Mouse (Mus musculus): ENCODE data around the gene Gm9844. TPM values are rescaled to one million over a fixed set of nuclear protein-coding genes. Genes with fewer than 3 reads are reported as not detected.

Gene Gm9844
- polyA plus RNA-seq, 1 experiment = 6.4 TPM

GRCm38 (mm10) chr7:24904936-24905335 is 42.9 kb downstream of the Gm9844 start:
- DNase-seq = peak; percentile 73 to 75
- TF ChIP-seq CTCF (IDR thresholded peaks at IDR 0.05; ENCODE audit: borderline replicate concordance, insufficient read depth, low read depth, low read length) (peak; percentile 72), POLR2A (IDR thresholded peaks at IDR 0.05; ENCODE audit: borderline replicate concordance, insufficient read depth, low read length) (no peak)
- WGBS = 8% methylated on average over 3 of the region's 3 CpGs
- no peak overlapping the region for H3K27ac ChIP-seq (ENCODE audit: insufficient read depth, low read length)
- no peaks in the 10 kb centered on the region for H3K27me3 ChIP-seq (ENCODE audit: control insufficient read depth, insufficient read depth, low read length)
- peaks cover 3% of the 10 kb centered on the region; the same call in 1 of the 2 replicates for H3K4me1 ChIP-seq (ENCODE audit: control insufficient read depth, insufficient read depth, low read length)
- peak overlapping the region; percentile 86 for H3K4me3 ChIP-seq (replicated peaks; ENCODE audit: insufficient read depth, low read depth, low read length)

- 36% methylated on average over 6 of the region's 6 CpGs for WGBS
- TF ChIP-seq POLR2A (IDR thresholded peaks at IDR 0.05; ENCODE audit: borderline replicate concordance, insufficient read depth, low read length) (no peak), CTCF (IDR thresholded peaks at IDR 0.05; ENCODE audit: borderline replicate concordance, insufficient read depth, low read depth, low read length) (no peak)
- DNase-seq = no peak
- no peak overlapping the region for H3K27ac ChIP-seq (ENCODE audit: insufficient read depth, low read length)
- H3K27me3 ChIP-seq (ENCODE audit: control insufficient read depth, insufficient read depth, low read length) = no peaks in the 10 kb centered on the region
- H3K4me1 ChIP-seq (ENCODE audit: control insufficient read depth, insufficient read depth, low read length) = peaks cover 3% of the 10 kb centered on the region; the same call in 1 of the 2 replicates
- no peak overlapping the region for H3K4me3 ChIP-seq (replicated peaks; ENCODE audit: insufficient read depth, low read depth, low read length)
Measured at GRCm38 (mm10) chr7:24906551-24906950, 44.5 kb downstream of the Gm9844 start.

GRCm38 (mm10) chr7:24907211-24907748 is 45.3 kb downstream of the Gm9844 start:
- Histone ChIP-seq H3K4me1 (ENCODE audit: control insufficient read depth, insufficient read depth, low read length) (peaks cover 3% of the 10 kb centered on the region; the same call in 1 of the 2 replicates), H3K4me3 (replicated peaks; ENCODE audit: insufficient read depth, low read depth, low read length) (no peak overlapping the region), H3K27ac (ENCODE audit: insufficient read depth, low read length) (no peak overlapping the region), H3K27me3 (ENCODE audit: control insufficient read depth, insufficient read depth, low read length) (no peaks in the 10 kb centered on the region)
- WGBS = 59% methylated on average over 13 of the region's 13 CpGs
- no peak for DNase-seq
- TF ChIP-seq CTCF (IDR thresholded peaks at IDR 0.05; ENCODE audit: borderline replicate concordance, insufficient read depth, low read depth, low read length) (no peak), POLR2A (IDR thresholded peaks at IDR 0.05; ENCODE audit: borderline replicate concordance, insufficient read depth, low read length) (no peak)

Other genes starting within 250 kb of the Gm9844 start
- 0.08 TPM in 1 of 2 replicates, not detected in the other for gene Lypd3, start 225.7 kb upstream of the Gm9844 start, polyA plus RNA-seq (2012; rRNA removed)
- gene Tex101, start 185.5 kb upstream of the Gm9844 start, polyA plus RNA-seq (2012; rRNA removed) = not detected in 2 replicates
- not detected in 2 replicates for gene BC049730, start 153.0 kb upstream of the Gm9844 start, polyA plus RNA-seq (2012; rRNA removed)
- not detected in 2 replicates for gene Gm4763, start 135.3 kb upstream of the Gm9844 start, polyA plus RNA-seq (2012; rRNA removed)
- gene Cd177, start 101.9 kb upstream of the Gm9844 start, polyA plus RNA-seq (2012; rRNA removed) = 0.11 and 0.17 TPM in 2 replicates
- 0.29 and 0.30 TPM in 2 replicates for gene Ceacam10, start 85.0 kb upstream of the Gm9844 start, polyA plus RNA-seq (2012; rRNA removed)
- gene Lypd4, start 7.7 kb downstream of the Gm9844 start, polyA plus RNA-seq (2012; rRNA removed) = not detected in 2 replicates
- not detected in 2 replicates for gene Dmrtc2, start 7.8 kb downstream of the Gm9844 start, polyA plus RNA-seq (2012; rRNA removed)
- gene Rps19, start 22.2 kb downstream of the Gm9844 start, polyA plus RNA-seq (2012; rRNA removed) = 282 and 314 TPM in 2 replicates
- gene Cd79a, start 35.2 kb downstream of the Gm9844 start, polyA plus RNA-seq (2012; rRNA removed) = 0.85 and 1.1 TPM in 2 replicates
- gene Arhgef1, start 40.7 kb downstream of the Gm9844 start, polyA plus RNA-seq (2012; rRNA removed) = 162 and 173 TPM in 2 replicates
- gene Gm4881, start 82.3 kb downstream of the Gm9844 start, polyA plus RNA-seq (2012; rRNA removed) = 1.00 and 1.4 TPM in 2 replicates
- 637 and 648 TPM in 2 replicates for gene Rabac1, start 110.5 kb downstream of the Gm9844 start, polyA plus RNA-seq (2012; rRNA removed)
- 1,466 and 1,473 TPM in 2 replicates for gene Atp1a3, start 143.7 kb downstream of the Gm9844 start, polyA plus RNA-seq (2012; rRNA removed)
- gene Grik5, start 210.1 kb downstream of the Gm9844 start, polyA plus RNA-seq (2012; rRNA removed) = 74.6 and 77.4 TPM in 2 replicates
- 44.3 and 45.7 TPM in 2 replicates for gene Zfp574, start 210.4 kb downstream of the Gm9844 start, polyA plus RNA-seq (2012; rRNA removed)

Measured in cerebellum, adult 2 months (tissue).